Mouse (Mus musculus): ENCODE measurements around the gene Zyg11b.

Gene Zyg11b

GRCm38 (mm10) chr4:108318649-108319615, 18.0 kb upstream of the Zyg11b start:
- DNase-seq (ENCODE audit: low spot score) = no peak

GRCm38 (mm10) chr4:108317656-108318605, 17.0 kb upstream of the Zyg11b start:
- no peak for DNase-seq (ENCODE audit: low spot score)

- no peak for DNase-seq (ENCODE audit: low spot score)
Observed at GRCm38 (mm10) chr4:108314041-108314440, 13.1 kb upstream of the Zyg11b start.

GRCm38 (mm10) chr4:108310706-108311105, 9.8 kb upstream of the Zyg11b start:
- no peak for DNase-seq (ENCODE audit: low spot score)

- no peak for DNase-seq (ENCODE audit: low spot score)
Observed at GRCm38 (mm10) chr4:108302296-108302890, 1.5 kb upstream of the Zyg11b start.

- no peak for DNase-seq (ENCODE audit: low spot score)
Observed at GRCm38 (mm10) chr4:108300266-108300665, 630 bp downstream of the Zyg11b start.

- DNase-seq (ENCODE audit: low spot score) = no peak
Observed at GRCm38 (mm10) chr4:108276973-108277372, 23.9 kb downstream of the Zyg11b start.

- DNase-seq (ENCODE audit: low spot score) = no peak
Observed at GRCm38 (mm10) chr4:108272286-108272685, 28.6 kb downstream of the Zyg11b start.

GRCm38 (mm10) chr4:108265774-108266173, 35.1 kb downstream of the Zyg11b start:
- no peak for DNase-seq (ENCODE audit: low spot score)

GRCm38 (mm10) chr4:108253317-108253716, 47.6 kb downstream of the Zyg11b start:
- DNase-seq (ENCODE audit: low spot score) = no peak

- no peak for DNase-seq (ENCODE audit: low spot score)
Observed at GRCm38 (mm10) chr4:108250501-108250900, 50.4 kb downstream of the Zyg11b start.

- no peak for DNase-seq (ENCODE audit: low spot score)
Observed at GRCm38 (mm10) chr4:108249314-108249713, 51.6 kb downstream of the Zyg11b start.

GRCm38 (mm10) chr4:108233654-108234053, 67.2 kb downstream of the Zyg11b start:
- DNase-seq (ENCODE audit: low spot score) = no peak

- DNase-seq (ENCODE audit: low spot score) = no peak
Observed at GRCm38 (mm10) chr4:108225341-108225872, 75.5 kb downstream of the Zyg11b start.

GRCm38 (mm10) chr4:108222507-108222906, 78.4 kb downstream of the Zyg11b start:
- DNase-seq (ENCODE audit: low spot score) = no peak

- no peak for DNase-seq (ENCODE audit: low spot score)
Observed at GRCm38 (mm10) chr4:108219019-108219418, 81.9 kb downstream of the Zyg11b start.

GRCm38 (mm10) chr4:108217332-108218179, 83.3 kb downstream of the Zyg11b start, which contains the start of gene Zyg11a:
TSS of gene Zyg11a (minus strand) at chr4:108218048.
- DNase-seq (ENCODE audit: low spot score) = no peak

GRCm38 (mm10) chr4:108213023-108213422, 87.9 kb downstream of the Zyg11b start:
- DNase-seq (ENCODE audit: low spot score) = no peak

GRCm38 (mm10) chr4:108204629-108205028, 96.3 kb downstream of the Zyg11b start:
- no peak for DNase-seq (ENCODE audit: low spot score)

GRCm38 (mm10) chr4:108199236-108199635, 101.7 kb downstream of the Zyg11b start:
- DNase-seq (ENCODE audit: low spot score) = no peak
